9 mouse cellular contexts compared by ENCODE assay signal in the genomic region with DNA sequence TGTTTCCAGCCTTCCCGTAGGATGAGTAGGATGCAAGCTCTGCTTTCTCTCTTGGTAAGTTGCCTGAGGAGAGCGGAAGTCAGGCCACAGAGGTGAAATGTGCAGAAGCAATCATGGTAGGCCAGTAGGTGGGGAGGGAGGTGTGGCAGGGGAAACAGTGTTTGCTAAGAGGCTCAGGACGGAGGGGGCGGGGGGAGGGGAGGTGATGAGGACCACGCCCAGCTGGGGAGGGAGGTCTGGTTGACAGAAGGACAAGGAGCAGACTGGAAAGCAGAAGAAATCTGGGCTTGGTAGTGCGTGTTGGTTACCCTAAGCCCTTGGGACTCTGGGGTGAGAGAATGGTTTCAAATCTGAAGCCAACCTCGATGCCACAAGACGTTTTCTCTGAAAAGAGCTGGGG. TPM values are rescaled to one million over a fixed set of nuclear protein-coding genes. Genes with fewer than 3 reads are reported as not detected.
DNase-seq lines count a peak whose midpoint lies in the region; ATAC-seq and TF ChIP-seq lines count a peak whose summit lies in the region.
"Had no signal": no experiment of that assay in that cellular context is flagged by ENCODE, and none has a peak within 500 bp of the region (broad histone marks: within the 10 kb centered on the region; RNA-seq: fewer than 3 reads in every experiment).

No protein-coding gene starts in this region.

- H3K27ac ChIP-seq in liver, embryonic 15.5 days (replicated peaks): no peak overlapping the region
- H3K27ac ChIP-seq in liver, embryonic 11.5 days (ENCODE audit: low read depth, low read length): no peak overlapping the region
- H3K27ac ChIP-seq in gastrocnemius, adult 2 months: peak overlapping the region; percentile 89
- no peak overlapping the region for H3K27ac ChIP-seq in midbrain, embryonic 10.5 days (replicated peaks)

- intact Hi-C loops in gastrocnemius, adult 2 months (cut with DNase I): loop anchor here (2.0 kb wide), 1 partner anchor 21 kb away; a partner anchor contains a TSS

- peaks cover 14% of the 10 kb centered on the region for H3K27me3 ChIP-seq in liver, embryonic 15.5 days
- no peaks in the 10 kb centered on the region for H3K27me3 ChIP-seq in liver, embryonic 11.5 days (replicated peaks; ENCODE audit: control insufficient read depth, insufficient read depth, low read length)
- no peaks in the 10 kb centered on the region for H3K27me3 ChIP-seq in midbrain, embryonic 10.5 days (ENCODE audit: low read depth, poor library complexity, severe bottlenecking)

- H3K4me2 ChIP-seq in liver, embryonic 15.5 days: no peak overlapping the region
- no peak overlapping the region for H3K4me2 ChIP-seq in liver, embryonic 11.5 days

- H3K4me3 ChIP-seq in liver, embryonic 15.5 days (replicated peaks): no peak overlapping the region
- H3K4me3 ChIP-seq in liver, embryonic 11.5 days (ENCODE audit: low read depth, low read length): no peak overlapping the region
- H3K4me3 ChIP-seq in gastrocnemius, adult 2 months: peak overlapping the region; percentile 48
- H3K4me3 ChIP-seq in midbrain, embryonic 10.5 days: no peak overlapping the region

- H3K9ac ChIP-seq in liver, embryonic 15.5 days: no peak overlapping the region
- H3K9ac ChIP-seq in liver, embryonic 11.5 days (ENCODE audit: low read depth, low read length): no peak overlapping the region

- WGBS in liver, embryonic 15.5 days (ENCODE audit: insufficient replicate concordance): 13% methylated on average over 8 of the region's 8 CpGs
- WGBS in liver, embryonic 11.5 days: 24% methylated on average over 8 of the region's 8 CpGs
- 25% methylated on average over 8 of the region's 8 CpGs for WGBS in midbrain, embryonic 10.5 days

- no peak for DNase-seq in liver, embryonic 11.5 days (ENCODE audit: low spot score)
- DNase-seq in gastrocnemius, adult 2 months: peak; percentile 81
- DNase-seq in kidney, adult 9 months: peak; percentile 40
- no peak for DNase-seq in midbrain, embryonic 10.5 days (ENCODE audit: low spot score)
- no peak for DNase-seq in right cerebral cortex, postnatal 14 days
- no peak for DNase-seq in c-Kit-positive CD71-positive TER-119-positive erythroid progenitor cells, embryonic 14.5 days (ENCODE audit: low spot score)

- no peaks in the 10 kb centered on the region for H3K9me3 ChIP-seq in liver, embryonic 15.5 days (replicated peaks)
- H3K9me3 ChIP-seq in liver, embryonic 11.5 days (ENCODE audit: control insufficient read depth, low read length): no peaks in the 10 kb centered on the region
- no peaks in the 10 kb centered on the region for H3K9me3 ChIP-seq in midbrain, embryonic 10.5 days (replicated peaks)

- TF ChIP-seq CTCF in gastrocnemius, adult 2 months (IDR thresholded peaks at IDR 0.05): no peak

- 0 out of 2 replicates have a peak, but pooled peaks have one; percentile 31 for ATAC-seq in liver, embryonic 15.5 days (ENCODE audit: insufficient read depth)
- ATAC-seq in liver, embryonic 11.5 days (replicated peaks; ENCODE audit: low FRiP score): no peak
- ATAC-seq in megakaryocyte progenitor cell, adult 5-6 weeks (replicated peaks; ENCODE audit: poor library complexity): peak; percentile 63

- peaks cover 6% of the 10 kb centered on the region for H3K4me1 ChIP-seq in liver, embryonic 15.5 days (replicated peaks)
- peaks cover 3% of the 10 kb centered on the region for H3K4me1 ChIP-seq in liver, embryonic 11.5 days (replicated peaks; ENCODE audit: control insufficient read depth, insufficient read depth, low read length)
- peaks cover 12% of the 10 kb centered on the region for H3K4me1 ChIP-seq in midbrain, embryonic 10.5 days

- no peaks in the 10 kb centered on the region for H3K36me3 ChIP-seq in liver, embryonic 15.5 days (replicated peaks)
- no peaks in the 10 kb centered on the region for H3K36me3 ChIP-seq in liver, embryonic 11.5 days (ENCODE audit: control insufficient read depth, insufficient read depth, low read length)
- H3K36me3 ChIP-seq in midbrain, embryonic 10.5 days: no peaks in the 10 kb centered on the region

RNA-seq across cellular contexts. Expression of a gene that starts 20.8 kb away (rescaled TPM):
- 120 and 144 TPM in 2 replicates for polyA plus RNA-seq in liver, embryonic 15.5 days (2015; fragmentation: Nextera tagmentation; extraction: Ambion mirVana)
- 58.4 and 67.9 TPM in 2 replicates for polyA plus RNA-seq in liver, embryonic 11.5 days (2014; fragmentation: Nextera tagmentation; extraction: Ambion mirVana)
- total RNA-seq in gastrocnemius, adult 2 months (2021): 10 to 100 TPM; 11.0 to 14.6 TPM
- 73.2 and 79.5 TPM in 2 replicates for total RNA-seq in megakaryocyte progenitor cell, adult 5-6 weeks (2015)
- 39.1 and 48.3 TPM in 2 replicates for total RNA-seq in megakaryocyte progenitor cell, adult 5-6 weeks (2017)
- polyA plus RNA-seq in midbrain, embryonic 10.5 days (2016; fragmentation: Nextera tagmentation; extraction: Ambion mirVana): 40.1 and 40.4 TPM in 2 replicates

RNA-seq across cellular contexts. Expression of a gene that starts 22.1 kb away (rescaled TPM):
- polyA plus RNA-seq in liver, embryonic 15.5 days (2015; fragmentation: Nextera tagmentation; extraction: Ambion mirVana): 162 and 176 TPM in 2 replicates
- 289 and 300 TPM in 2 replicates for polyA plus RNA-seq in liver, embryonic 11.5 days (2014; fragmentation: Nextera tagmentation; extraction: Ambion mirVana)
- 10 to 100 TPM; 49.6 to 56.4 TPM for total RNA-seq in gastrocnemius, adult 2 months (2021)
- 162 and 164 TPM in 2 replicates for total RNA-seq in megakaryocyte progenitor cell, adult 5-6 weeks (2015)
- 73.9 and 88.7 TPM in 2 replicates for total RNA-seq in megakaryocyte progenitor cell, adult 5-6 weeks (2017)
- 278 and 281 TPM in 2 replicates for polyA plus RNA-seq in midbrain, embryonic 10.5 days (2016; fragmentation: Nextera tagmentation; extraction: Ambion mirVana)

RNA-seq across cellular contexts. Expression of a gene that starts 38.6 kb away (rescaled TPM):
- polyA plus RNA-seq in liver, embryonic 15.5 days (2015; fragmentation: Nextera tagmentation; extraction: Ambion mirVana): not detected in 2 replicates
- not detected in 2 replicates for polyA plus RNA-seq in liver, embryonic 11.5 days (2014; fragmentation: Nextera tagmentation; extraction: Ambion mirVana)
- total RNA-seq in gastrocnemius, adult 2 months (2021): not detected
- not detected in 2 replicates for total RNA-seq in megakaryocyte progenitor cell, adult 5-6 weeks (2015)
- total RNA-seq in megakaryocyte progenitor cell, adult 5-6 weeks (2017): not detected in 2 replicates
- polyA plus RNA-seq in midbrain, embryonic 10.5 days (2016; fragmentation: Nextera tagmentation; extraction: Ambion mirVana): not detected in 2 replicates
- polyA plus RNA-seq: large intestine, adult 2 months had no signal

RNA-seq across cellular contexts. Expression of a gene that starts 55.4 kb away (rescaled TPM):
- polyA plus RNA-seq in liver, embryonic 15.5 days (2015; fragmentation: Nextera tagmentation; extraction: Ambion mirVana): 30.9 and 37.8 TPM in 2 replicates
- 74.8 and 80.9 TPM in 2 replicates for polyA plus RNA-seq in liver, embryonic 11.5 days (2014; fragmentation: Nextera tagmentation; extraction: Ambion mirVana)
- 10 to 100 TPM; 16.2 to 16.6 TPM for total RNA-seq in gastrocnemius, adult 2 months (2021)
- total RNA-seq in megakaryocyte progenitor cell, adult 5-6 weeks (2015): 28.2 and 39.0 TPM in 2 replicates
- 40.0 and 43.5 TPM in 2 replicates for total RNA-seq in megakaryocyte progenitor cell, adult 5-6 weeks (2017)
- 108 and 137 TPM in 2 replicates for polyA plus RNA-seq in midbrain, embryonic 10.5 days (2016; fragmentation: Nextera tagmentation; extraction: Ambion mirVana)

RNA-seq across cellular contexts. Expression of a gene that starts 56.2 kb away (rescaled TPM):
- 8.2 and 9.0 TPM in 2 replicates for polyA plus RNA-seq in liver, embryonic 15.5 days (2015; fragmentation: Nextera tagmentation; extraction: Ambion mirVana)
- 20.3 and 22.9 TPM in 2 replicates for polyA plus RNA-seq in liver, embryonic 11.5 days (2014; fragmentation: Nextera tagmentation; extraction: Ambion mirVana)
- total RNA-seq in gastrocnemius, adult 2 months (2021): 10 to 100 TPM; 51.2 to 58.3 TPM
- 11.5 and 13.1 TPM in 2 replicates for total RNA-seq in megakaryocyte progenitor cell, adult 5-6 weeks (2015)
- total RNA-seq in megakaryocyte progenitor cell, adult 5-6 weeks (2017): 9.8 and 14.3 TPM in 2 replicates
- 28.3 and 32.9 TPM in 2 replicates for polyA plus RNA-seq in midbrain, embryonic 10.5 days (2016; fragmentation: Nextera tagmentation; extraction: Ambion mirVana)

Comparison
In these comparisons a context has a peak if more than half of its experiments do, and no peak if none do; other contexts are left out.
1. DNase-seq: peak in gastrocnemius, adult 2 months (single experiment) and kidney, adult 9 months (single experiment); none in liver, embryonic 11.5 days (single experiment), midbrain, embryonic 10.5 days (single experiment), right cerebral cortex, postnatal 14 days (single experiment) and c-Kit-positive CD71-positive TER-119-positive erythroid progenitor cells, embryonic 14.5 days (single experiment).